Mouse (Mus musculus) liver, postnatal 0 days (tissue): ENCODE measurements around the gene Tmem151b. TPM values are rescaled to one million over a fixed set of nuclear protein-coding genes. Genes with fewer than 3 reads are reported as not detected.

Experiments used
- ATAC-seq: fragments of 200-750 bp; cut with Nextera tagmentation; 2 replicates; pipeline ENCODE4 v1.8.0; 2017; ENCODE audit warnings: mild to moderate bottlenecking, moderate library complexity
- DNase-seq: peaks from one replicate; pipeline ENCODE4 v3.0.0-alpha.2; 2016
- H3K27ac ChIP-seq: fragments of 300-500 bp; sonication (generic); 2 replicates; pipeline ENCODE4 v1.5.1; 2014; ENCODE audit warnings: antibody characterized with exemption, moderate library complexity, mild to moderate bottlenecking, low read depth
- H3K27me3 ChIP-seq: fragments of 300-500 bp; sonication (generic); 2 replicates; pipeline ENCODE4 v1.6.1; 2014; ENCODE audit warnings: low read length, control low read depth, mixed read lengths; ENCODE audit not compliant: insufficient read depth
- H3K36me3 ChIP-seq: fragments of 300-500 bp; sonication (generic); replicated peaks from 2 replicates; pipeline ENCODE4 v1.6.1; 2014; ENCODE audit warnings: mild to moderate bottlenecking, control low read depth, low read length, moderate library complexity, mixed read lengths; ENCODE audit not compliant: insufficient read depth
- H3K4me1 ChIP-seq: fragments of 300-500 bp; sonication (generic); 2 replicates; pipeline ENCODE4 v1.6.1; 2014; ENCODE audit warnings: antibody characterized with exemption, mild to moderate bottlenecking, control low read depth; ENCODE audit not compliant: insufficient read depth
- H3K4me2 ChIP-seq: fragments of 300-500 bp; sonication (generic); 2 replicates; pipeline ENCODE4 v1.6.1; 2014; ENCODE audit warnings: low read depth, mild to moderate bottlenecking, low read length, moderate library complexity, mixed read lengths
- H3K4me3 ChIP-seq: fragments of 300-500 bp; sonication (generic); 2 replicates; pipeline ENCODE4 v1.5.1; 2014; ENCODE audit warnings: low read depth, low read length
- H3K9ac ChIP-seq: fragments of 300-500 bp; sonication (generic); replicated peaks from 2 replicates; pipeline ENCODE4 v1.6.1; 2014; ENCODE audit warnings: mild to moderate bottlenecking, moderate library complexity
- H3K9me3 ChIP-seq: fragments of 300-500 bp; sonication (generic); 2 replicates; pipeline ENCODE4 v1.6.1; 2016; ENCODE audit warnings: mild to moderate bottlenecking, control low read depth, low read length, mixed read lengths
- CTCF ChIP-seq: sonication (generic); IDR thresholded peaks from 2 replicates; pipeline ENCODE4 v1.5.1; 2016; ENCODE audit warnings: antibody characterized with exemption, low read depth
- EP300 ChIP-seq: IDR thresholded peaks from 2 replicates; pipeline ENCODE4 v1.6.1; 2016; ENCODE audit warnings: antibody characterized with exemption, low read depth, mild to moderate bottlenecking
- WGBS: fragments of 180-500 bp; shearing (Covaris S2); extraction: QIAGEN DNeasy Blood & Tissue Kit; methylation state at CpG from one replicate; pipeline ENCODE4 v1.1.7; 2014; ENCODE audit not compliant: insufficient replicate concordance; 5-methylcytosine and 5-hydroxymethylcytosine counted together
- polyA plus RNA-seq: library from polyadenylated mRNA; unstranded; fragments of >200 nt; fragmentation: Nextera tagmentation; extraction: Ambion mirVana; gene quantifications from 2 replicates; pipeline ENCODE4 v1.2.1, GENCODE M21; 2015

Gene Tmem151b
- polyA plus RNA-seq, 1 experiment from 2014 or later, result 0.19 TPM

GRCm38 (mm10) chr17:45555452-45556106, 6.1 kb upstream of the Tmem151b start, which contains the start of gene Nfkbie:
TSS of gene Nfkbie (plus strand) at chr17:45555703.
- peak; percentile 23; the same call in 1 of the 2 replicates for TF ChIP-seq EP300
- TF ChIP-seq CTCF, result no peak
- Histone ChIP-seq H3K9me3 (no peaks in the 10 kb centered on the region), H3K4me1 (peaks cover 16% of the 10 kb centered on the region), H3K4me2 (peak within 1 kb of the TSS; percentile 93), H3K36me3 (peaks cover 8% of the 10 kb centered on the region), H3K27me3 (peaks cover 13% of the 10 kb centered on the region), H3K27ac (peak within 1 kb of the TSS; percentile 44; the same call in 1 of the 2 replicates), H3K9ac (peak within 1 kb of the TSS; percentile 65), H3K4me3 (peak within 1 kb of the TSS; percentile 63)
- DNase-seq, result peak; percentile 97
- ATAC-seq, result peak; percentile 84
- 2% methylated on average over 44 of the region's 45 CpGs for WGBS

GRCm38 (mm10) chr17:45554420-45554819, 4.9 kb upstream of the Tmem151b start:
- H3K36me3 ChIP-seq, result peaks cover 5% of the 10 kb centered on the region; the same call in 1 of the 2 replicates
- H3K9me3 ChIP-seq, result no peaks in the 10 kb centered on the region
- no peak overlapping the region for H3K4me2 ChIP-seq
- WGBS, result 25% methylated on average over 1 of the region's 1 CpGs
- H3K9ac ChIP-seq, result no peak overlapping the region
- H3K27me3 ChIP-seq, result peaks cover 25% of the 10 kb centered on the region
- DNase-seq, result no peak
- H3K27ac ChIP-seq, result no peak overlapping the region
- no peak for TF ChIP-seq CTCF
- no peak for TF ChIP-seq EP300
- no peak overlapping the region for H3K4me3 ChIP-seq
- H3K4me1 ChIP-seq, result peaks cover 16% of the 10 kb centered on the region
- ATAC-seq, result no peak

- Histone ChIP-seq H3K4me1 (peaks cover 18% of the 10 kb centered on the region), H3K4me3 (no peak overlapping the region), H3K27me3 (peaks cover 39% of the 10 kb centered on the region), H3K9me3 (no peaks in the 10 kb centered on the region), H3K9ac (no peak overlapping the region), H3K36me3 (no peaks in the 10 kb centered on the region), H3K4me2 (no peak overlapping the region), H3K27ac (no peak overlapping the region)
- no peak for DNase-seq
- WGBS, result 73% methylated on average over 3 of the region's 3 CpGs
- TF ChIP-seq CTCF (no peak), EP300 (no peak)
- ATAC-seq, result no peak
Measured at GRCm38 (mm10) chr17:45553065-45553464, 3.6 kb upstream of the Tmem151b start.

- 9% methylated on average over 8 of the region's 8 CpGs for WGBS
- Histone ChIP-seq H3K36me3 (no peaks in the 10 kb centered on the region), H3K4me1 (peaks cover 13% of the 10 kb centered on the region), H3K4me3 (no peak overlapping the region), H3K27ac (no peak overlapping the region), H3K27me3 (peaks cover 50% of the 10 kb centered on the region), H3K9ac (no peak overlapping the region), H3K4me2 (no peak overlapping the region), H3K9me3 (no peaks in the 10 kb centered on the region)
- TF ChIP-seq CTCF (peak; percentile 92), EP300 (no peak)
- ATAC-seq, result peak; percentile 59
- peak; percentile 83 for DNase-seq
Measured at GRCm38 (mm10) chr17:45551816-45552451, 2.5 kb upstream of the Tmem151b start.

- peaks cover 10% of the 10 kb centered on the region for H3K4me1 ChIP-seq
- H3K4me3 ChIP-seq, result no peak overlapping the region
- ATAC-seq, result no peak
- no peak overlapping the region for H3K4me2 ChIP-seq
- no peaks in the 10 kb centered on the region for H3K9me3 ChIP-seq
- H3K36me3 ChIP-seq, result no peaks in the 10 kb centered on the region
- TF ChIP-seq CTCF, result no peak
- TF ChIP-seq EP300, result no peak
- no peak overlapping the region for H3K9ac ChIP-seq
- WGBS, result 63% methylated on average over 7 of the region's 7 CpGs
- DNase-seq, result no peak
- peaks cover 56% of the 10 kb centered on the region for H3K27me3 ChIP-seq
- H3K27ac ChIP-seq, result no peak overlapping the region
Measured at GRCm38 (mm10) chr17:45551249-45551796, 1.8 kb upstream of the Tmem151b start.

GRCm38 (mm10) chr17:45550253-45550652, 776 bp upstream of the Tmem151b start:
- TF ChIP-seq CTCF (no peak), EP300 (no peak)

More at GRCm38 (mm10) chr17:45550253-45550652, 776 bp upstream of the Tmem151b start:
- ATAC-seq, result no peak
- H3K4me3 ChIP-seq, result no peak overlapping the region
- peaks cover 10% of the 10 kb centered on the region for H3K4me1 ChIP-seq
- DNase-seq, result no peak
- no peaks in the 10 kb centered on the region for H3K36me3 ChIP-seq
- H3K9me3 ChIP-seq, result no peaks in the 10 kb centered on the region
- H3K27me3 ChIP-seq, result peaks cover 64% of the 10 kb centered on the region
- no peak overlapping the region for H3K9ac ChIP-seq
- no peak overlapping the region for H3K27ac ChIP-seq
- no peak overlapping the region for H3K4me2 ChIP-seq
- WGBS, result 34% methylated on average over 5 of the region's 5 CpGs
